Mouse (Mus musculus): ENCODE results near the gene Cd72.

GRCm38 (mm10) chr4:43443511-43443910, 10.9 kb downstream of the Cd72 start:
- TF ChIP-seq CTCF (IDR thresholded peaks at IDR 0.05; ENCODE audit: low read depth, low read length), result no peak
- no peak for TF ChIP-seq POLR2A (IDR thresholded peaks at IDR 0.05; ENCODE audit: extremely low read depth, insufficient read depth, low read length)

Measured in liver, adult 2 months (tissue).